Mouse (Mus musculus) olfactory bulb, adult 2 months (tissue): Measurements from ENCODE around the gene Rfk.

Experiments used
- CTCF ChIP-seq: fragments of 200-500 bp; IDR thresholded peaks from 2 replicates; pipeline ENCODE4 v1.5.1; 2012; ENCODE audit warnings: low read depth, mild to moderate bottlenecking, low read length, moderate library complexity; ENCODE audit not compliant: insufficient read depth
- POLR2A ChIP-seq: fragments of 200-500 bp; IDR thresholded peaks from 2 replicates; pipeline ENCODE4 v1.6.1; 2012; ENCODE audit warnings: mild to moderate bottlenecking, low read depth, low read length, moderate library complexity; ENCODE audit not compliant: insufficient read depth

- TF ChIP-seq CTCF (no peak), POLR2A (no peak)
These were observed 36.5 kb upstream of the Rfk start for GRCm38 (mm10) chr19:17357391-17357790.
